Mouse (Mus musculus): ENCODE data around the gene Daglb.

DNA sequence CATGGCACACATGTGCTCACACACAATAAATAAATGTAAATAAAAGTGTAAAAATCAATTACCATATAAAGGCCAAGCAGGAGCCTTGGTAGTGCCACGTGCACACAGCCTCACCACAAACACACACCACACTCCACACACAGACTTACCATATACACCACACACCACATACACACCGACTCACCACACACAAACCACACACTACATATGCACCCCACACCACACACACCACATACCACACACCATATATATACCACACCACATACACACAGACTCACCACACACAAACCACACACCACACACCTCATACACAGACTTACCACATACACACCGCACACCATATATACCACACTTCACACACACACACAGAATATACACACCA lies 6.8 kb downstream of the Daglb start:
- TF ChIP-seq CTCF (IDR thresholded peaks at IDR 0.05; ENCODE audit: low read depth, low read length), result no peak
- TF ChIP-seq POLR2A (IDR thresholded peaks at IDR 0.05; ENCODE audit: extremely low read depth, insufficient read depth, low read length), result no peak

Measured in liver, adult 2 months (tissue).